Mouse (Mus musculus) liver, adult 2 months (tissue): ENCODE results near the gene Dido1.

Source experiments
- CTCF ChIP-seq: fragments of 200-500 bp; IDR thresholded peaks from 2 replicates; pipeline ENCODE4 v1.5.1; 2011; ENCODE audit warnings: low read depth, low read length, control low read depth
- POLR2A ChIP-seq: fragments of 200-500 bp; IDR thresholded peaks from 2 replicates; pipeline ENCODE4 v1.6.1; 2011; ENCODE audit warnings: low read length, control low read depth; ENCODE audit not compliant: insufficient read depth; ENCODE audit errors: extremely low read depth

DNA sequence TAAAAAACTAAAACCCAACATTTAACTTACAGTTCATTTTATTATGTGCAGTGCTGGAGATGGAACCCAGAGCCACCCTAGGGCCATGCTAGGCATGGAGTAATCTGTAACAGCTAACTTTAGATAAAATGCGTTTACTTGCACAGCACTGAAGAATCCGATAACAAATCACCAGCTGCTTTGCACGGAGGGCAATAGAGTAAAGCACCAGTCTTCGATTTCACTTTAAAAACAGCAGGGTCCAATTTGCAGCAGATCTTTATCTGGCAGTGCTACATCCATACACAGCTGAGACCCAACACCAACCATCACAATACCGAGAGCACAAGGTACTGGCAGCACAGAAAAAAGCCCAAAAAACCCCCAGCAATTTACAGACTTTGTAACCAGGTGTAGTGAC, 6.6 kb downstream of the Dido1 start:
- no peak for TF ChIP-seq POLR2A
- no peak for TF ChIP-seq CTCF
